Mouse (Mus musculus) right cerebral cortex, postnatal 4 days (tissue): ENCODE measurements around the gene Rbpms2.
"Not testable (repeated sequence)": the region's sequence is repeated elsewhere in the genome, so short reads cannot be mapped to it uniquely, and the experiment has no call there.

ENCODE experiments used
- DNase-seq: peaks from one replicate; pipeline ENCODE4 v3.0.0-alpha.2; 2022

Gene Rbpms2

DNA sequence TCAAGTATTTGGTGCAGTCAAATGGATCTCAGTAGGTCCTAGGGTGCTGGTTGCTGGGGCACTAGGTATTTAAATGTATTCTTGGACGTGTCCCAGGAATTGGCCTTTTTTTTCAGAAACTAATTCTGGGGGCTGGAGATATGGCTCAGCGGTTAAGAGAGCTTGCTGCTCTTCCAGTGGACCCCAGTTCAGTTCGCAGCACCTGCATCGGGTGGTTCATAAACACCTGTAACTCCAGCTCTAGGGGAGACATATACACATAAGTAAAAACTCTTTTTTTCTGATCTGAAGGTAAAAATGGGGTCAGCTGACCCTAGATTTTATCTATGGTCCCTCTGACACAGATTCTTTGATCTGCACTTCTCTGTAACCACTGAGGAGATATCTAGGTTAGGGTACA lies 8.3 kb upstream of the Rbpms2 start:
- no peak for DNase-seq

DNA sequence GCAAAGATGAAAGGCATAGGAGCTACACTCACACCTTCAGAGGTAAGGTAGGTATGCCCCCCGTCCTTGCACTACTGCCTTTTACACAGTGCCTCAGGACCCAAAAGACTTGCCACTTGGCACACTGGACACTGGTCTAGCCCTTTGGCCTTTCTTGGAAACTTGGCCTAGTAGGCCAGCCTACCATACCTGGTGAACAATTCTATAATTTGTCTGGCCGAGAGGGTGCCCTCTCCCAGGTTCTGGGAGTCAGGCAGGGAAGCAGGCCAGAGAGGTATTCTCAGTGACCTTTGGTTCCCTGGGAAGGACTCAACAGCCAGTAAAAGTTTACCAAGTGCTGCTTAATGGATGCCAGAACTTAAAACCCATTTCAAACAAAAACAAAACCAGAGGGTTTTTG lies 7.8 kb upstream of the Rbpms2 start:
- DNase-seq = no peak

DNA sequence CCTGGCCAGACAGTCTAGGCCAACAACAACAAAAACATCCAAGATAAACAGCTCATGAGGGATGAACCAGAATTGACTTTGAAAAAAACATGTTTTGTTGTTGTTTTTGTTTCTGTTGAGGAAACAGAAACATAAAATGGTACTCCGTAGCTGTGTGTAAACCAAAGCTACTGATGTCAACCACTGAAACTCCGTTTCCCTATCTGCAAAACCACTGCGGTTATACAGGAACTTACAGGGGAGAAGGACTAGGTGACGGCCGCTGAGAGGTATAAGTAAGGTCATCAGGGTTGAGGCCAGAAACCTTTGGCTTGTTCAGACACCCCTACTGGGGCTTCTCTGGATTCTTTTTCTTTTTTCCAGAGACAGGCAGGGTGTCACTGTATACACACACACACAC lies 6.6 kb upstream of the Rbpms2 start:
- DNase-seq = no peak

DNA sequence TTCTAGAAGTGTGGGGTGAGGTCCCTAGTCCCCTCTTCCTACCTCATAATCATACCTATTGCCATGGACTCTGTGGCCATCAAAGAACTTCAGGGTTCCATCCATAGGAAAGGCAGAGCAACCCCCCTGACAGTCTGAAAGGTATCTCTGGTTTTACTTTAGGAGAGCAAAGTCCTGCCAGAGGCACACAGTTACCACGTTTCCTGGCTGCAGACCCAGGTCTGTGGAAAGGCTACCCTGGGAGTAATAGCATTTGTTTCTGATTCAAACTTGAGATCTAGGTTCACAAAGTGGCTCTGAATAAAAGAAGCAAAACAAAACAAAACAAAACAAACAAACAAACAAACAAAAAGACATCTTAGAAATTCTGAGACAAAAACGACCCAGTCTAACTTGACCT lies 5.2 kb upstream of the Rbpms2 start:
- no peak for DNase-seq

DNA sequence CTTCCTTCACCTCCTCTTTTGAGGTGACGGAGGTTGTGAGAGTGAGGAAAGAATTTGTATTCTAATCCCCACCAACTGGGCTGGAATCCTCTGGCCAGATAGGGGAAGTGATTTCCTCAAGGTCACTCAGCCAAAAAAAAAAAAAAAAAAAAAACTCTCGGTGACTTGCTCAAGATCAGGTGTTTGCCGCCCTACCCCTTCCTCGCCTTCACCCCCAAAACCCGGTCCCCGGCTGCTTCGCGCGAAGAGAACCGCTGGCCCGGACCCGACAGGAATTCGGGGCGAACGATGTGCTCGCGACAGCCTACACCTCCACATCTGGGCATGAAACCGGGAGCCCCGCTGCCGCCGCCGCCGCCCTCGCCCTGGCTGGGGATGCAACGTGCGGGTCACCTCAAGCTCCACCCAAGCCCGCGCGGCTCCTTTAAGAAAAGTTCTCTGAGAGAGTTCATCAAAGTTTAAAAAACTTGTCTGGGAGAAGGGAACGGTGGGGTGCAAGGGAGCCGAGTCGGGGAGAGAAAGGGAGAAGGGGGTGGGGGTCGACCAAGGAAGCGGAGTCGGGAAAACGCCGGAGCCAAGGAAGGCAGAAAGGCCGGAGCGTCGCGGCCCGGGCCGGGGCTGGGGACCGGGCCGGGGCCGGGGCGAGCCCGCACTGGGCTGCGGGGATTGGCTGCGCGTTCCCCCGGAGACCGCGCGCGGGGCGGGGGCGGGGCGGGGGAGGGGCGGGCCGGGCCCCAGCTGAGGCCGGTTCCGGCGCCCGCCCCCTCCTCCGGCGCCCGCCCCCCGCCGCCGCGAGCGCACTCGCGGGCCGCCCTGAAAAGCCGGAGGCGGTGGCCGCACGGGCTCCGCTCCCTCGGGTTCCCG lies 551 bp downstream of the Rbpms2 start:
- peak; percentile 14 for DNase-seq

DNA sequence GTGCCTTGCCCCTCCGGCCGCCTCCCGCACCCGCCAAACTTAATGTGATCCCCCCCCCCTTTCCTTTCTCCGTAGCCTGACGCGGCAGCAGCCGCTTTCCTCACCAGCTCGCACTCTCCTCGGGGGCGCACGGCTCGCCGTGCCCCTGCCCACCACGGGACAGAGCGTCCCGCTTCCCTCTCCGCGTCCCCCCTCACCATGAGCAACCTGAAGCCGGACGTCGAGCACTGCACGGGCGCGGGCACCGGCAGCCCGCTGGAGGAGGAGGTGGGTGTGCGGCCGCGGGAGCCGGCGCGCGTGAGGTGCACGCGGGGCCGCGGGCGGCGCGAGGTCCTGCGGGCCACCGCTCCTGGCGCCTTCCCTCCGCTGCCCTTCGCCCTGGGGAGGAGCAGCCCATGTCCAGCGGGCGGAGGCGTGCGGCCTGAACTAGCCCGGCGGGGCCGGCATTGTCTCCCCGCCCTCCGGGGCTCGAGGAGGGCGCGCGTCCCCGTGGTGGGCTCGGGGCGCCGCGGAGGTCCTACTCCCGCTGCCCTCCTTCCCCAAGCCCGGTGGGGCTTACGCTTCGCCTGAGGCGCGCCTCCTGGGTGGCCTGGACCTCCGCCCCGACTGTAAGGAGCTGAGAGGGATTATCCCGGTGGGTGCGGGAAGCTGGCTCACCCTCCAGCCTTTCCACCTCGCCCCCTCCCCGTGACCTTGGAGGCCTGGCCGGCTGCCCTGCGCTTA lies 1.3 kb downstream of the Rbpms2 start:
- peak; percentile 7 for DNase-seq

DNA sequence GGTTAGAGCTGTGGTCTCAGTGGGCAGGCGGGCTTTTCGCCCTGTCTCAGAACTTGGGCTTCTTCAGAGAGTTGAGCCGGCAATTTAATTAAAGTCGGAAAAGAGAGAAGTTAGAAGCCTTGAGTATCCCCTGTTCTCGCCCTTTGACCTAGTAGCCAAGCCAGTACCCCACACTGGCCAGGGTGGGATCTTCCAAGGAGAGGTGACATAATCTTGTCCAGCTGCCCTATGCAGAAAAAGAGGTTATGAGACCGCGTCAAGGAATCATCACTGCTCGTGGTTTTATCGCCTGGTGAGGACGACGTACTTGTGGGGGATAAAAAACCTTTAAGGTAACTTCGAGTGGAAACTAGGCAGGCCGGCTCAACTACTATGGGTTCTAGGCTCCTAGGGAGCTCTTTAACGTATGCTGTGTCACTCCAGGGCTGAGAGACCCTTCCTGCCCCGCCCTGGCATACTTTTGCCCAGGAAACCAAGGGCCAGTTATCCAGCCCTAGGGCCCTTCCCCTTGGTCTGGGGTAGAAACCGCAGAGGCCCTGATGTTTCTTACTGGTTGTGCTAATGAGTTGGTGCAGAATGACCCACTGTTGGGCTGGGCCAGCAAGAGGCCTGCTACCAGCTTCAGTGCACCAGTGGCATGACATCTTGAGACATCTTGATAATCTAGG lies 2.0 kb downstream of the Rbpms2 start:
- DNase-seq = no peak

DNA sequence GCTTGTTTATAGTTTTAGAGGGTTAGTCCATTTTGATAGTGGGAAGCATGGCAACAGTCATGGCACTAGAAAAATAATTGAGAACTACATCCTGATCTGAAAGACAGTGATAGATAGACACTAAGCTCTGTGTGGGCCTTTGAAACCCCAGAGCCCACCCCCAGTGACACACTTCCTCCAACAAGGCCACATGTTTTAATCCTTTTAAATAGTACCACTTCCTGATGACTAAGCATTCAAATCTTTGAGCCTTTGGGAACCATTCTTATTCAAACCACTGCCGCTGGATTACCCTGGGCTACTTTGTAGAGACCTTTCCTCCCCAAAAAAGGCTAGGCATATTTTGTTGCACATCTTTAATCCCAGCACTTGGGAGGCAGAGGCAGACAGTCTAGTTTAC lies 6.3 kb downstream of the Rbpms2 start:
- DNase-seq = no peak

DNA sequence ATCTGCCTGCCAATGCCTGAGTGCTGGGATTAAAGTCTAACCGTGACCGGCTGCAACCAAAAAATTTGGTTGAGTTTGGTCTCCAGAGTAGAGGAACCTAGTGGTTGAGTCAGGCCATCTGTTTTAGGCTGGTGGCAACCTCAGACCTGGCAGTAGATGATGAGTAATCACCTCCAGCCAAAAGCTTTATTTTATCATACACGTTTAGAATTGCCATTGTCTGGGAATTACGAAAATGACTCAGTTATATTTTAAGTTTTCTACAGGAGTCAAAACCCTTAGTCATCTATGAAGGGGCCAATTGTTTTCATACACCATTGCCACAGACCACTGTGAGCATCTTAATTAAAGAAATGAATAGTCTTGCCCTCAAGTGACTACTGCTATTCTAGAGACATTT lies 7.5 kb downstream of the Rbpms2 start:
- no peak for DNase-seq

DNA sequence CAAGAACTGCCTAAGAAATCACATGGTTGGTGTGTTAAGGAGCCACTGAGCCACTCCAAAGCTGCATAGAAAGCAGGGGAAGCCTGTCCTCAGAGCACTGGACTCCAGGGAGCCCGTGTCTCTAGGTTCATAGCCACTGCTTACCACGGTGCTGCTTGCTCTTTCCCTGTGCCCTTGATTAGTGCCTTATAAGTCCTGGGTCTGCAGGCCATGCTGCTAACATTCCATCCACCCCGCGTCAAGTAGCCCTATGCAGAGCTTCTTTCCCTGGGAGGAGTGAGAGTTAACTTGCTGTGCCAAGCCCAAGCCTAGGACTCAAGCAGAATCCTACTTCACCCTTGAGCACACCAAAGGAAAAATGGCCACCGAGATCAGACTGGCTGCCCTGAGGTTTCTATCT lies 9.6 kb downstream of the Rbpms2 start:
- no peak for DNase-seq

DNA sequence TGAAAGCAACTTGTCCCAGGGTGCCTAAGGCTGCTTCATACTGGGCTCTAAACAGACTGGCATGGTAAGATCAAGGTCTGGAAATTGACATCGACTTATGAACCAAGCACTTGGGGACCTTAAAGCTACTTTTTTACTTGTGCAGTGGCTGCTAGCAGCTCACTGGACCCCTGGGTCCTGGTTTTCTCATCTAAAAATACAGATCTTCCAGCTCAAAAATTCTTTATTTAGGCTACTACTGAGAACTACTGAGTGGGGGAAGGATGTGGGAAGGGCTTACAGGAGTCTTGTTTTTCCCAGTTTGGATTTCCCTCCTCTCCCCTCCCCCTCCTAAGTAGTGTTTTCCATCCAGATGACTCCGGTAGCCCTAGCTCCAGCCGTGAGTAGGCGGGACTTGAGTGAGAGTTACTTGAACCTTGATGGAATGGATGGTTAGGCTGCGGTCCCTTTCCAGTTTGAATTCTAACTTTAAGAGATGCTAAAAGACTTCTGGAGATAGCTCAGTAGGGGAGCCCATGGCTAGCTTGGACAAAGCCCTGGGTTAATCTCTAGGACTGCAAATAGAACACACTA lies 11.5 kb downstream of the Rbpms2 start:
- no peak for DNase-seq

DNA sequence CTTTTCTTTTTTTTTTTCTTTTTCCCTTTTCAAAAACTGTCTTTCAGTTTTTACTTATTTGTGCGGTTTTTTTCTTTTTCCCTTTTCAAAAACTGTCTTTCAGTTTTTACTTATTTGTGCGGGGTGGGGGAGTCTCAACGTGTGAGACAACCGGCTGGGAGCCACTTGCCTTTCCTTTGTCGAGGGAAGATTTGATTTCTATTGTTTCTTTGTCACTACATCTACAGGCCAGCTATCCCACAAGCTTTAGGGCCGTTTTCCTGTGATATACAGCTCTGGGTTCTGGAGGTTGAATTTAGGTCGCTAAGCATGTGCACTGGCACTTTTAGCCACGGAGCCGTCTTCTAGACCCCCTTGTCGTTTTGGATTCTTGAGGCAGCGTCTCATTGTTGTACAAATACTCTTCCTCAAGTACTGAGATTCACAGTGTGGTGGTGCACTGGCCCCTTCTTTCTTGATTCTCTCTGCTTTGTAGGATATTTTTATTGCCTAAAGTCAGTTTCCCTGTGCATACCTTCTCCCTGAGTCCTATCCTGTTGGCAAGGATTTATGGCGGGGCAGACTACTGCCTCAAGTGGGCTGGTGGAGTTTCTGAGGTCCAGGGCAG lies 12.1 kb downstream of the Rbpms2 start:
- DNase-seq = no peak

DNA sequence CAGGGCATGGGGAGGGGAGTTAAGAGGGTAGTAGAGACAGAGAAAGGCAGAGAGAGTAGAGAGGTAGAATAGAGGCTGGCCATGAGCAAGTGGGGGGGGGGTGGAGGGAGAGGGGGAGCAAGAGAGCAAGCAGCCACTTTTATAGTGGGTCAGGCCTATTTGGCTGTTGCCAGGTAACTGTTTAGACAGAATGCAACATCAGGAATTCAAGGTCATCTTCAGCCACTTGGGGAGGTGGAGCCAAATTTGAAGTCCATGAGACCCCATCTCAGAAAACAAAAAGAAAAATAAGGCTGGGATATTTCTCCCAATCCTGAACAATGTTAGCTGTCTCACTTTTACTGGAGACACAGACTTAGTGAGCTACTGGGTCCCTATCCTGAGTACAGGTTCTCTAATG lies 13.1 kb downstream of the Rbpms2 start:
- DNase-seq = no peak

DNA sequence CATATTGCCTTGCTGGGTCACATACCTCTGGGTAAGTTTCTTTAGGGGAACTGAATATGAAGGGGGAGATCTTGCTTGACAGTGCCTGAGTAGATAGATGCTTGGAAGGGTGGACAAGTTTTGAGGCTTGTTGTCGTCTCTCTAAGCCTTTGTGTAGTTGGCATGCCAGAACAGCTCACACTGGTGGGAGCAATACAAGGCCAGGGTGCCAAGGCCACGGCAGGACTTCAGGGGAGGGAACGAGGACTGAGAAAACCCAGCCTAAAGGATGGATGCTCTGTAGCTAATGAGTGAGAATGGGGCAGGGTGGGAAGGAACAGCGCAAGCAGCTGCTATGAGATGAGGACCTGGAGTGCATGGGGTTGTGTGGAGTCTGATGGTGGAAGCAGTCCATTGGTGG lies 15.5 kb downstream of the Rbpms2 start:
- DNase-seq = no peak

DNA sequence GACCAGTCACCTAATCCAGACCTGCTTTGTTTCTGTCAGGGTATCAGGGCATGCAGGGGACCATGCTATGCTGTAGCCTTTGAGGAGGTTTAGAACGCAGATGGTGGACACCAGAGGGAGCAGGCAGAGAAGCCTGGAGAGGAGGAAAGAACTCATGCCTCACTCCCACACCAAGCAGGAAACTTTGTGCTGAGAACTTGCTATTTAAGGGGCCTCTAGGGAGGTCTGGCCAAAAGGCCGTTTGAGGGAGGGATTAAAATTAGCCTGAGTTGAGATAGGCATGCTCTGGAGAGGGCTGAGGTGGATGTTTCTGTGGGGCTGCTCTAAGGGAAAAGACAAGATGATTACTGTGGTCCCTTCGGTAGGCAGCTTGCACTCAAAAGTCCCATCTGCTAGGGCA lies 16.5 kb downstream of the Rbpms2 start:
- no peak for DNase-seq

DNA sequence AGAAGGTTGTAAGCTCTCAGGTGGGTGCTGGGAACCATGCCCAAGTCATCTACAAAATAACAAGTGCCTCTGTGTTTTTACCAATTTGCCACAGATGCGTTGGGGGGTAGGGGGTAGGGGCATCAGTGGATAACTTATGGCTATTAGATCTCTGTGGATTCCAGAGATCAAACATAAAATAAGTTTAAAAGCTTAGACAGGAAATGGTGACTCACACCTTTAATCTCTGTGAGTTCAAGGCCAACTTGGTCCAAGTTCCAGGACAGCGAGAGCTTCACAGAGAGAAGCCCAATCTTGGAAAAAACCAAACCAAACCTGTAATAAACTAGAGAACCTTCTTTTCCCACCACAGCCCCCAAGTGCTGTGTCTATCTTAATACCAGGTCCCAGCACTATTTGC lies 17.3 kb downstream of the Rbpms2 start:
- no peak for DNase-seq

DNA sequence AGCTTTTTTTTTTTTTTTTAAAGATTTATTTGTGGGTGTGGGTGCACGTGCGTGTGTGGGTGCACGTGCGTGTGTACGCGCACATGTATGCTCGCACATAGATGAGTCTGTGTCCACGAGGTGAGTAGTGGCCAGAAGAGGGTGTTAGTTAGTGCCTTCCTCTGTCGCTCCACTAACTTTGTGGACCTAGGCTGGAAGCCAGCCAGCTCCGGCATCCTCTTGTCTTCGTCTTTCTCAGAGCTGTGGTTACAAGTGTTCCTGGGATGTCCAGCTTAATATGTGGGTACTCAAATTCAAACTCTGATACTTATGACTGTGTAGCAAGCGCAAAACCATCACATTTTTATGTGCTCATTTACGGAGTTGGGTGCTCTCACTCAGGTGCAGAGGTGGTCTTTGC lies 19.3 kb downstream of the Rbpms2 start:
- DNase-seq = no peak

DNA sequence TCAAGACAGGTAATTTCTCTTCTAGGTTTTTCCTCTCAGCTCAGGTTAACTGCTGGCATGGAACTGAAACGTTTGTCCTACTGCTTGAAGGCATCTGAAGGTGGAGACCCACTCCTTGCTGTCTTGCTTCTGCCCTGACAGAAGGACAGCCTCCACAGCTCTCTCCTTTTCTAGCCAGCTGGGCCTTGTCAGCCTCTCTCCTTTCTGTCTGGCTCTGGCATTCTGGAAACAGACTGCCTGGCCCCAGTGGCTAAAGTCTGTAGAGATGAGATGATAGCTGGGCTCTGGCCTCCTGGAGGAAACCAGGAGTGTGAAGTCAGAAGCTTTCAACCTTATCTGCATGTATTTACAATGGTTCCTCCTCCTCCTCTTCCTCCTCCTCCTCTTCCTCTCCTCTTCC lies 20.5 kb downstream of the Rbpms2 start:
- DNase-seq = no peak

DNA sequence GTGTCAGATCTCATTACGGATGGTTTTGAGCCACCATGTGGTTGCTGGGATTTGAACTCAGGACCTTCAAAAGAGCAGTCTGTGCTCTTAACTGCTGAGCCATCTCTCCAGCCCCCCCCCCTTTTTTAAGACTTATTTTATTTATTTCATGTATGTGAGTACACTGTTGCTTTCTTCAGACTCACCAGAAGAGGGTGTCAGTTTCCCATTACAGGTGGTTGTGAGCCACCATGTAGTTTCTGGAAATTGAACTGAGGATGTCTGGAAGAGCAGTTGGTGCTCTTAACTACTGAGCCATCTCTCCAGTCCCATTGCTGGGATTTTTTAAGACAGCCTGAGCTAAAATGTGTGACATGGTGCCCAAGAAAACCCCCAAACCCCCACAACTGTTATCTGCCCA lies 22.5 kb downstream of the Rbpms2 start:
- not testable (repeated sequence) for DNase-seq

DNA sequence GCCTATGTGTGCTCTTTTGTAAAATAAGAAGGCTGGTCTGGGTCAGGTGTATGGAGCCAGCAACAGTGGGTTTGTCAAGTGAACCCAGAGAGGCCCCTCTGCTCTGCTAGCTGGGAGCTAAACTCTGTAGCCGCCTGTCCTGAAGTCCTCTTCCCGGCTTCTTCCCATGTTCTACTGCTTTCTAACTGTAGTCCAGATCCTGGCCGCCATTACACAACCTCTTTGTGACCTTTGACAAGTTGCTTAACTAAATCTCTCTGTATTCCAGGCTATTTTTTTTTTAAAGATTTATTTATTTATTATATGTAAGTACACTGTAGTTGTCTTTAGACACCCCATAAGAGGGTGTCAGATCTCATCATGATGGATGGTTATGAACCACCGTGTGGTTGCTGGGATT lies 24.3 kb downstream of the Rbpms2 start:
- DNase-seq = no peak

DNA sequence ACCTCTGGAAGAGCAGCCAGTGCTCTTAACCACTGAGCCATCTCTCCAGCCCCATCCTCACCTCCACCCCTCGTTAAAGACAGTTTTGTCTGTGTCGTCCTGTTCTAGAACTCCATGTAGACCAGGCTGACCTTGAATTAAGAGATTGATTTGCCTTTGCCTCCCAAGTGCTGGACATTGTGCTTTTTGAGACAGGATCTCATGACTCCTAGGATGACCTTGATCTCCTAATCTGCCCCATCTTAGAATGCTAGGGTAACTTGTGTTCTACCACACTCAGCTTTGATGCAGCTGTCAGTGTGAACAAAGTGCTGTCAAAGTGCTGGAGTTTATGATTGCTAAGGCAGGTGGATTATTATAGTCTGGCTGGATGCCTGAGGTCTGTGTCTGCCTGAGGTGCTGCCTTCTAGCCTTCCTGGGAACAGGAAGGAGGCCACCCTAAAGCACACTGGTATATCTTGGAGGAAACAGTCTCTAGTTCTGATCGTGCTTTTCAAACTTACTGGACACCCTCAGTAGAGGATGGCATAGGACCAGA lies 25.3 kb downstream of the Rbpms2 start:
- DNase-seq = no peak

DNA sequence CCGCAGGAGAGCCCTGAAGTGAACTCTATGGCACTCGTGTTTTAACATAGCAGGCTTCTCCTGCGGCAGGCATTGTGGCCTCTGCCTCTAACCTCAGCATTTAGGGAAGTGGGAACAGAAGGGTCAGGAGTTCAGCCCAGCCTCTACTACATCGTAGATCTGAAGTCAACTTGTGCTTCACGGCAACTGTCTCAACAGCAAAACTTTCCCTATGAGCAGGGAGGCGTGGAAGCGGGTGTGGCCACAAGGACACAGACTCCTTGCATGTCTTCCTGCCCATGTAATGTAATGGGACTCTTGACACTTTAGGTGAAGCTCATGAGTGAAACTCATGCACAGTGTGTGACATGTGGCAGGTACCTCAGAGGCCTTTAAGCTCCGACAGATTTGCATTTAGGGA lies 26.1 kb downstream of the Rbpms2 start:
- no peak for DNase-seq

DNA sequence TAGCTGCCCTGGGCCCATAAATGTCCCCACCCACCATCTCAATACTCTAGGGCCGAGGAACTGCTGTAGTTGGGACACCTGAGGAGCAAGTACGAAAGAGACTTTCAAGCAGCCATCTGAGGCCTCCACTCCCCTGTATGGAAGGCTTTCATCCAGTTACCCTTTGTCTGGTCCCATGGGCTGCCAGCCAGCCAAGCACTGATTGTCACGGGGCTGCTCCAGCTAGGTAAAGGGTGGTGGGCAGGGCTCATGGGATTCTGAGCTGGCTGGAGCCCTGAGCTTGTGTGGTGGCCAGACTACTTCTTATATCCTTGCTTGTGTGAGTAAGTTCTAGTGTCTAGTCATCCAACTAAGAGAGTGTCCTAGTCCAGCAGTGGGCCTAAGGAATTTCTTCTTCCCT lies 27.8 kb downstream of the Rbpms2 start:
- DNase-seq = no peak
